Mouse (Mus musculus) embryo, embryonic 9.5 days (tissue): Measurements from ENCODE around the gene Olfr806.

Source experiments
- DNase-seq: peaks from one replicate; pipeline ENCODE4 v3.0.0-alpha.2; 2017; ENCODE audit errors: extremely low spot score

The Olfr806 gene

GRCm38 (mm10) chr10:129741821-129742220 lies at the start of gene Olfr806:
Gene Olfr806, minus strand, starts transcription at chr10:129741921.
- DNase-seq, result no peak

DNA sequence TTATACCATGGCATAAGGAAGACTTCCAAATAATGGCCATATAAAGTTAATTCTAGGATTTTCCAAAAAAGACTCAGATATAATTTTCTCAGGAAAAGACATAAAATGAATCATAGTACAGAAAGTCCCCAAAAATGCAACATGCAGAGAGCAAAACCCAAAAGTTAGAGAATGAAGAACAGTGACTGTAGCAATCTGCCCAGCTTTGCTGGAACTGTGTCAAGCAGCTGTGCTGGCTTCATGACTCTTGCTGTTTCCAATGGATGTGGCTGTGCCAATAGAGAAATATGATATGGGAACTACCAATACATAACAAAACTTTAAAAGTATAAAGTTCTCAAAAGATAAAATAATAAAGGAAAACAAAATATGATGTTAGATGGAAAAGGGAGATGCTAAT lies 36.4 kb upstream of the Olfr806 start:
- DNase-seq, result no peak

DNA sequence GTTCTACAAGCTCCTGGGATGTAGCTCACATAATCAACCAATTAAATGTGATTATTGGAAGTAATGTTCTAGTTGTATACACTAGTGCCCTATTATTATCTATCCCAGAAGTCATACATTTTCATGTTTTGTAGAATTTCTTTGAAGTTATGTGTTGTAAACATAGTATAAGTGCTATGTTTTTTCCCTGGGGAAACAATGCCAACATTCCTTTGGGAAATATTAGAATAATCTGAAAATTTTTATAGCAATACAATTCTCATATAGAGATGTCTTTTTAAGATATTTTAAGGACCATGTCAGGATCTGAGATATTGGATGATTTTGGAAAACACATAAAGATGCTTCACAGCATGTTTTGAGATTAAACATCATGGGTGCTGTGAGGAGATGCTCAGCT lies 32.6 kb upstream of the Olfr806 start, which contains the start of gene Olfr809:
TSS of gene Olfr809 (plus strand) at position 301 of the 400 bp plus-strand sequence.
- DNase-seq, result no peak

DNA sequence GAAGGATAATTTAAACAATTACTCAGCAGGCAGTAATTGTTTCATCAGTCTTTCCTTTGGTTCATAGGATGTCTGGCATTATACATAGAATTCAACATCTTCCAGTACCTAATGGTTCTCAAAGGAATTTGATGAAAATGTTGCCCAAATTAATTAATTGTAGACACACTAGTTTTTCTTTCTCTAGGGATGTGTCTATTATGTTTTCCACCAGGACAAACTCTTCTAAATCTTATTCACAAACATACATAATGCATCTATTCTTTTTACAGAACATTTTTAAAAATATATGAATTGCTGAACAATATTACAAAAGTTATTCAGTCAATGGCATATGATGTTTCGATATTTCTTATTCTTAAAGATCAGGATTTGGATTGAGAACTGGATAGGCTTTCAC lies 23.5 kb upstream of the Olfr806 start, which contains the start of gene Olfr808:
TSS of gene Olfr808 (plus strand) at position 301 of the 400 bp plus-strand sequence.
- no peak for DNase-seq

DNA sequence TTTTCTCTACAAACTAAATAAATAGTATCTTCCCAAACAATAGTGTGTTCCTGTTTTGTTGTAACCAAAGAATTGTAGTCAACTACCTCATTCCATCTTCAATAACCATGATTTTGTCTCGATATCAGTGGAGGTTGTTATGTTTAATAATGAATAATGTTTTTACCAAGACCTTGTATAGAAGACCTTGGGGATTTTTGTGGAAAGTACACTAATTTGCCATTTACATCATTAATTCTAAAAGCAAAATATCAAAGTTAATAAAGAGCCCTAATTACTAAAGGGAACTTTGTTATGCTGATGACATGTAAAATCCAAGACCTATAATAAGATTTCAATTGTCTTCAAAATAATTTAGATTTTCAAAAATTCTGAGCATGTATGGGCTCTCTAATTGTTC lies 16.0 kb upstream of the Olfr806 start, which contains the start of gene Olfr807:
TSS of gene Olfr807 (minus strand) at position 101 of the 400 bp plus-strand sequence.
- DNase-seq, result no peak

DNA sequence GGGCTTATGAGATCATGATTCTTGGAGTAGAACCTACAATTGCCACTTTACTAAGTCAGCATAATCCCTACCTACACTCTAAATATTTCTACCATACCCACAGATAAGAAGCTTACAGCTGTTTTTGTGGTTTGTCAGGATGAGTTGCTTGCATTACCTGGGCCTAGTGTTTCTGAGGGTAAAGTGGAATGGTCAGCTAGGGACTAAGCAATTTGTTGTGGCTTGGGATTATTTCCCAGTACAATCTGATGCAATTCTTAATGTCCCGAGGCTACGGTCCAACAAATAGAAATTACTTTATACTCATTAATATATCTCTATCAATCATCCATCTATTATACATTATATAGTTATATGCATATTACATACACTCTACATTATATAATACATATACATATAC lies 12.4 kb downstream of the Olfr806 start, which contains the start of gene Olfr805:
TSS of gene Olfr805 (minus strand) at position 101 of the 400 bp plus-strand sequence.
- no peak for DNase-seq

- no peak for DNase-seq
Measured at GRCm38 (mm10) chr10:129702910-129703309, 38.8 kb downstream of the Olfr806 start, which contains the start of gene Olfr804. Gene Olfr804, plus strand, starts transcription at chr10:129703210.

DNA sequence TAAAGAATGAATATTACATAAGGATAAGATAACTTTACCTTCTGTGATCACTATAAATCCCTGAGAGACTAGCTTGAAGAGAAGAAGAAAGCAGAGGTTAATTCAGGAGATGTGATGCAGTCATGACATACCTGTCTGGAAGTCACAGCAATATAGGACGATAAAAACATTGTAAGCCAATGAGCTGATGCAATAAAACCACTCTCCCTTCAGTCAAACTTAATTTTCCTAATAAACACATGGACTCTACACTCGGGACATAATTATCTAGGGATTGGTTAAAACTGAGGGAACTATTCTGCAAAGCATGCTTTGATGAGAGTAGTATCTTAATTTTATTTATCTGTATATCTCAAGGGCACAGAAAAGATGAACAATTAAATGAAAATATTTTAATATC lies 47.5 kb downstream of the Olfr806 start, which contains the start of gene Olfr803:
TSS of gene Olfr803 (minus strand) at position 101 of the 400 bp plus-strand sequence.
- no peak for DNase-seq

DNA sequence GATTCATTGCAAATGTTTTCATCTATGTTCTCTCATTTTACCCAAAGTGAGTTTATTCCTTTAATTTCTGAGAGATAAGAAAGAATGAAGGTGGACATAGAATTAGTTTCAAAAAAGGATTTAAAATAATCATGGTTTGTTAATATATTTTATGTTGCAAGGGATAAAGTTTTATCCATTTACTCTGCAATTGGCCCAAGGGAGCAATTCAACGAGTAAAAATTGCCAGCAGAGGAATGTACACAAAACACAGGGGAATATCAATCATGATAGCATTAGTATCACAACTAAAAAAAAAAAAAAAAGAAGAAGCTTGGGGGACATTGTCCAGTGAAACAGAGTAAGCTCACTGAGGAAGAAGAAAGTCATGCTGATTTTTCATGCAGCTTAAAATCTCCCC lies 53.7 kb downstream of the Olfr806 start, which contains the start of gene Olfr802:
TSS of gene Olfr802 (minus strand) at position 101 of the 400 bp plus-strand sequence.
- DNase-seq, result no peak
